Mouse (Mus musculus): ENCODE results near the gene Fzr1. TPM values are rescaled to one million over a fixed set of nuclear protein-coding genes. Genes with fewer than 3 reads are reported as not detected.

Gene Fzr1
- total RNA-seq, 2 experiments from 2014 or later, result 35.1 to 35.2 TPM

- peak; percentile 51 to 63 for DNase-seq (ENCODE audit: low spot score in 2 of 2)
Observed at GRCm38 (mm10) chr10:81317273-81317672, 61.0 kb downstream of the Fzr1 start.

- no peak for DNase-seq (ENCODE audit: low spot score in 2 of 2)
Observed at GRCm38 (mm10) chr10:81316338-81317060, 61.8 kb downstream of the Fzr1 start.

Small RNA genes lying within 50 kb of the gene (microRNA-seq; reads per million reads assigned to microRNA genes)
- gene Mir1191b (ENCODE audit: borderline number of aligned reads in 2 of 2) (1.2 to 1.4 reads per million in 2 experiments), gene Mir6913 (ENCODE audit: borderline number of aligned reads in 2 of 2) (0 to 0.95 reads per million in 2 experiments)

Other genes starting within 250 kb of the Fzr1 start
- 10 to 100 TPM; 65.3 to 84.8 TPM for gene Zbtb7a, start 243.3 kb downstream of the Fzr1 start, total RNA-seq (2021)
- 10 to 100 TPM; 27.3 to 29.7 TPM for gene Pias4, start 210.6 kb downstream of the Fzr1 start, total RNA-seq (2021)
- gene Eef2, start 201.9 kb downstream of the Fzr1 start, total RNA-seq (2021), result 1,000 to 10,000 TPM; 1,443 to 1,598 TPM
- gene Dapk3, start 195.5 kb downstream of the Fzr1 start, total RNA-seq (2021), result 10 to 100 TPM; 63.4 to 74.2 TPM
- not detected for gene 4930442H23Rik, start 194.7 kb downstream of the Fzr1 start, total RNA-seq (2021)
- gene Nmrk2, start 176.5 kb downstream of the Fzr1 start, total RNA-seq (2021), result not detected
- 1 to 10 TPM; 2.7 to 3.5 TPM for gene Atcay, start 147.7 kb downstream of the Fzr1 start, total RNA-seq (2021)
- gene Zfr2, start 145.4 kb downstream of the Fzr1 start, total RNA-seq (2021), result 10 to 100 TPM; 16.2 to 17.6 TPM
- gene Matk, start 125.6 kb downstream of the Fzr1 start, total RNA-seq (2021), result 1 to 10 TPM in 1 of 2 experiments, under 1 TPM in 1; 0.76 to 1.7 TPM
- gene Mrpl54, start 111.6 kb downstream of the Fzr1 start, total RNA-seq (2021), result 100 to 1,000 TPM; 105 to 111 TPM
- gene Apba3, start 111.6 kb downstream of the Fzr1 start, total RNA-seq (2021), result 100 to 1,000 TPM; 104 to 123 TPM
- 1 to 10 TPM; 1.1 to 1.6 TPM for gene Tjp3, start 86.9 kb downstream of the Fzr1 start, total RNA-seq (2021)
- 10 to 100 TPM; 37.6 to 40.4 TPM for gene Pip5k1c, start 85.6 kb downstream of the Fzr1 start, total RNA-seq (2021)
- gene Cactin, start 57.4 kb downstream of the Fzr1 start, total RNA-seq (2021), result 10 to 100 TPM; 34.3 to 40.9 TPM
- gene Tbxa2r, start 49.8 kb downstream of the Fzr1 start, total RNA-seq (2021), result 10 to 100 TPM; 23.3 to 29.2 TPM
- 1 to 10 TPM; 4.5 to 6.7 TPM for gene Gipc3, start 35.2 kb downstream of the Fzr1 start, total RNA-seq (2021)
- gene Hmg20b, start 28.0 kb downstream of the Fzr1 start, total RNA-seq (2021), result 10 to 100 TPM; 86.5 to 92.7 TPM
- 10 to 100 TPM; 16.0 to 29.6 TPM for gene Mfsd12, start 21.0 kb downstream of the Fzr1 start, total RNA-seq (2021)
- 1 to 10 TPM; 1.3 to 4.5 TPM for gene 4930404N11Rik, start 12.7 kb downstream of the Fzr1 start, total RNA-seq (2021)
- 10 to 100 TPM; 49.1 to 50.5 TPM for gene Dohh, start 5.9 kb upstream of the Fzr1 start, total RNA-seq (2021)
- 1 to 10 TPM; 1.5 to 1.9 TPM for gene Gm48551, start 6.0 kb upstream of the Fzr1 start, total RNA-seq (2021)
- 1 to 10 TPM; 1.4 to 2.6 TPM for gene Gm48552, start 10.5 kb upstream of the Fzr1 start, total RNA-seq (2021)
- gene Smim24, start 14.5 kb upstream of the Fzr1 start, total RNA-seq (2021), result 1 to 10 TPM; 1.1 to 1.2 TPM
- 10 to 100 TPM; 69.1 to 78.7 TPM for gene Nfic, start 77.1 kb upstream of the Fzr1 start, total RNA-seq (2021)
- under 1 TPM; 0.42 to 0.50 TPM for gene Celf5, start 104.2 kb upstream of the Fzr1 start, total RNA-seq (2021)
- gene Ncln, start 117.9 kb upstream of the Fzr1 start, total RNA-seq (2021), result 100 to 1,000 TPM; 106 to 118 TPM
- gene S1pr4, start 121.6 kb upstream of the Fzr1 start, total RNA-seq (2021), result 1 to 10 TPM; 1.3 to 1.4 TPM
- 1 to 10 TPM; 1.7 to 2.6 TPM for gene Gna15, start 145.7 kb upstream of the Fzr1 start, total RNA-seq (2021)
- gene Gna11, start 166.7 kb upstream of the Fzr1 start, total RNA-seq (2021), result 10 to 100 TPM; 81.7 to 83.4 TPM
- gene Aes, start 181.0 kb upstream of the Fzr1 start, total RNA-seq (2021), result 1,000 to 10,000 TPM in 1 of 2 experiments, 100 to 1,000 TPM in 1; 911 to 1,138 TPM
- 10 to 100 TPM; 58.2 to 65.6 TPM for gene Tle2, start 196.0 kb upstream of the Fzr1 start, total RNA-seq (2021)
- 10 to 100 TPM; 21.4 to 37.3 TPM for gene Tle6, start 222.6 kb upstream of the Fzr1 start, total RNA-seq (2021)
- 1 to 10 TPM; 1.2 to 1.7 TPM for gene BC025920, start 227.8 kb upstream of the Fzr1 start, total RNA-seq (2021)
- gene Sirt6, start 249.3 kb upstream of the Fzr1 start, total RNA-seq (2021), result 10 to 100 TPM; 18.2 to 21.5 TPM

Data from adrenal gland, adult 18-20 months (tissue).